Mouse (Mus musculus): Measurements from ENCODE around the gene Bet1l.

Bet1l gene

DNA sequence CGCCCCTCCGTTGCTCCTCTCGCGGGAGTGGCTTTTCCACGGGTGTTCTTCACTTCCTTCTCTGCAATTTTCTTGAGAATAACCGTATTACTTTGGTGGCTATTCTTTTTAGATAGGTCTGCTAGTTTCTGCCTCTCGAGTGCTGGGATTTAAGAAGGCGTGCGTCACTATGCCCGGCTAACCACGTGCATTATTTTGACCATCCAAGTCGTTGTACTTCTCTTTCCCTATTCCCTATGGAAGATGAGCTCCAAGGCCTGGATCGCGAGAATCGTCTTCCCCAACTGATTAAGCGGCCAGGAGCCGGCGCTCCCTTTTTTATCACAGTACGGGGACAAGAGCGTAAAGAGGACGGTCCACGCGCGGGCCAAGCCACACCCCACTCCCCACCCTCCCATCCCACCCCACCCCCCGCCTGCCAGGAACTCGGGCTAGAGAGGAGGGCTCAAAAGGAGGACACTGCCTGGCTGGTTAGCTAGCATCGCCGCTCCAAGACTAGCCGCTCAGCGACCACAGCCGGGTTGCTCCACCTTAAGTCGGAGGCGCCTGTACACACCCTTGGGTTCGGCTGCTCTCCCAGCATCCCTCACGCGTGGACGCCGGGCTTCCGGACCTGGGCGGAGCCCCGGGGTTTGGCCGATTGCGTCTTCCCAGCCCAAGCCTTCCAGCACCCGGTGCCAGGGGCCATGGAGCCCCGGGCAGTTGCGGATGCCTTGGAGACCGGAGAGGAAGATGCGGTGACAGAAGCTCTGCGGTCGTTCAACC, 410 bp downstream of the Bet1l start, which contains the start of gene Ric8a:
Ric8a (plus strand) TSS at position 173 of the 765 bp plus-strand sequence.
- DNase-seq: peak; percentile 95

DNA sequence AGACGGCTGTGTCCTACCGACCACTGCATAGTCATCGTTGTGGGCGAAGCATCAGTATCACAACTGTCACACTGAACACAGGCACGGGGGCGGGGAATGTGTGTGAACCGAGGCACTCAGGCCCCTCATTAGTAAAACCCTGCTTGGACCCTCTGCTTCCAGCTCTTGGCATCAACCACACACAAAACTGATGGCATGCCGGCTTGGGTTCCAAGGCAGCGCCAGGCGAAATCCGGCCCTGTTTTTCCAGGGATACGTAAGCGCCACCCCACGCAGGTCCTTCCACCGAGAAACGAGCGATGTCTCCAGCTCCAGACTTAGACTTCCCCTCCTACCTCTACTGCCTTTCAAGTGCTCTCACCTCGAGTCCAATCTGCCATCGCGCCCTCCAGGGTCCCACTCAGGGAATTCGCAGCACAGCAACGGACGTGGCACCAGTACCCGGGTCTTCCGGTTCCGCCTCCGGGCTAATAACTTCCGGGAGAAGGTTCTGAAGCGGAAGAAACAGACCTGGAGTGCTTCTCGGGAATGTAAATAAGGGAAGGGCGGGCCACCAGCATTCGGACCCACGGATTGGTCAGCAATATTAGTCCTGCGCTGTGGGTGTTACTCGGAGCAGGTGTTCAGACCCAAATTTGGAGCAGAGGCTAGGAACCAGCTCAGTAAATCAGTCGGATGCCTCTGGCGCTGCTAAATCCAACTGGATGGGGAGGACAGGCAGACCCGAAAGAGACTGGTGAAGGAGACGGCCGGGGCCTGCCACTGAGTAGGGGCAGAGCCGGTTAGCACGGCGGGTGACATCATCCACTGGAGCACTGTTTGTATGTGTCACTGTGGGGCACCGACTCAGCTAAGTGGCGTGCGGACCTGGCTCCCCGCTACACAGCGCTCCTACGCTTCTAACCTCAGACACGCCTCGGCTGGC, 1.3 kb downstream of the Bet1l start, which contains the start of gene Gm45785:
Gm45785 (minus strand) TSS at position 472 of the 925 bp plus-strand sequence.
- DNase-seq: peak; percentile 96

DNA sequence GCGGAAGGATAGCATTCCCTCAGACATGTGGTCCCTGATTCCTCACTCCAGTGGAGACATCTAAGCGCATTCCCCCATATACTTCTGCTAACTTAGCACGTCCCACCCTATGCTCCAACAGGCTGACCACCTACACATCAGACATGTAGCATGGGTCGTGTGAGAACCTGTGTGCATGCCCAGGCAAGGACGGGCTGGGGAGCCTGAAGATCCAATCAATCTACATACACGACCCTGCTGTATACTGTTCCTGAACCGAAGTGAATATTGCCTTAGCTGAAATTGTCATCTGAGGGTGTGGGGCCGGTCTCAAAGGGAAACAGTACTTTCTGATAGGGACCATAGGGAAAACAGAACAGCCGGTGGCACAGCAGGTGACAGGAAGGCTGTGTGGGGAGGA, 2.2 kb downstream of the Bet1l start:
- DNase-seq: no peak

DNA sequence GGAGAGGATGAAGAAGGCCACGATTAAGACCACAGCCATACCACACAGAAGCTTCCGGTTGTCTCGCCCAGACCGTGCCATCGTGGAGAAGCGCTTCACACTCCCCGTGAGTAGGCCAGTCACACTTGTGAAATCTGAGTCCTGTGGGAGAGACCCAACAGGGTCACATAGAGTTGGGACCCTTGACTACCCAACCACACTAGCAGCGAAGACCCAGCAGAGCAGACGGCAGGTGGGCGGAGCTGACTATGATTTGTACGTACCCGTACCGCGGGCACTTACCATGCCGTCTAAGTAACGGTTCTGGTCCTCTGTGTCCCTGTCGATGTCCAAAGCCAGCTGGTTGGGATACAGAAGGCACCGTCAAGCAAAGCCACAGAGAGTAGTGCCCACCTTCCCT, 2.9 kb downstream of the Bet1l start:
- DNase-seq: no peak

DNA sequence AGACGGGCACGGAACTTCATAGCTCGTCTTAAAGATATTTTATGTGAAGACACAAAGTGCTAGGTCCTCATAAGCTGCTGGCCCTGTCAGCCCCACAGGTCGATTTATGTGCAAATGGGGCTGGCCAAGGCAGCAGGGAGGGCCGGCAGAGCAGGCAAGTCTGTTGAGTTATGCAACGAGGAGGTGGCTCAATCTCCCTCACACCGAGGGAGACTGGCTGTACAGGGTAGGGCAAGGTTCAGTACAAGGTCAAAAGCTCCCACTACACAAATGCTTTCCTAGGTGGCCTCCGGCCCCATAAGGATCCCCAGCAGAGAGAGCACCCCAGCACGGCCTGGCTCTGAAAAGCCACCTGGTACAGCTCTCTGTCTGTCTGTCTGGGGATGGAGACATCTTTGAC, 4.0 kb downstream of the Bet1l start:
- DNase-seq: no peak

DNA sequence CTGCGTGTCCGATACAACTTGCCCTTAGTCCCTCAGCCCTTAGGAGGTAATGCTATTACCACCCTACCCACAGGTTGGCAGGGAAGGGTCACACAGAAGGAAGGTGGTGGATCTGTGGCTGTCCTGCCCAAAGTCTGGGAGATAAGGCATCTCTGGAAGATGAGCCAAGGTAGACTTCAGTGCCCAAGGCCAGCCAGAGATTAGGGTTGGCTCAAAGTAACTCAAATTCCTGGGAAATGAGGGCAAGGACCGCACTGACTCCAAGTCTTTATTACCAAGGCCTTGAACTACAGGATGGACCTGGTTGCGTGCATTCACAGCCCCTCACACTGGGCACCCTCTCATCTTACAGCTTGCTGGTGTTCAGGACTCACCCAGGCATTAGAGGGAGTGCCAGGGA, 5.5 kb downstream of the Bet1l start:
- no peak for DNase-seq

DNA sequence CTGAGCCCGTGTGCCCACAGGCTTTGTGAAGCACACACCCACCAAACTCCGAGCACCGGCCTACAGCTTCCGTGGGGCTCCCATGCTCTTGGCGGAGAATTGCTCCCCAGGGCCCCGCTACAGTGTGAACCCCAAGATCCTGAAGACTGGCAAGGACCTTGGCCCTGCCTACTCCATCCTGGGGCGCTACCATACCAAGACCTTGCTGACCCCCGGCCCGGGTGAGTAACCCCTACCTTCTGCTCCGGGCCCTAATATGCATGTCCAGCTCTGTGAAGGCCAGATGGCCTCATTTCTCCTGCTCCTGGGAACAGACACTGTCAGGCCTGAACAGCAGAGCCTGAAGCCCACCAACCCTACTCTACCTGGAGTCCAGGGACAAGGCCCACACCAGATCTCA, 8.8 kb downstream of the Bet1l start:
- DNase-seq: no peak

DNA sequence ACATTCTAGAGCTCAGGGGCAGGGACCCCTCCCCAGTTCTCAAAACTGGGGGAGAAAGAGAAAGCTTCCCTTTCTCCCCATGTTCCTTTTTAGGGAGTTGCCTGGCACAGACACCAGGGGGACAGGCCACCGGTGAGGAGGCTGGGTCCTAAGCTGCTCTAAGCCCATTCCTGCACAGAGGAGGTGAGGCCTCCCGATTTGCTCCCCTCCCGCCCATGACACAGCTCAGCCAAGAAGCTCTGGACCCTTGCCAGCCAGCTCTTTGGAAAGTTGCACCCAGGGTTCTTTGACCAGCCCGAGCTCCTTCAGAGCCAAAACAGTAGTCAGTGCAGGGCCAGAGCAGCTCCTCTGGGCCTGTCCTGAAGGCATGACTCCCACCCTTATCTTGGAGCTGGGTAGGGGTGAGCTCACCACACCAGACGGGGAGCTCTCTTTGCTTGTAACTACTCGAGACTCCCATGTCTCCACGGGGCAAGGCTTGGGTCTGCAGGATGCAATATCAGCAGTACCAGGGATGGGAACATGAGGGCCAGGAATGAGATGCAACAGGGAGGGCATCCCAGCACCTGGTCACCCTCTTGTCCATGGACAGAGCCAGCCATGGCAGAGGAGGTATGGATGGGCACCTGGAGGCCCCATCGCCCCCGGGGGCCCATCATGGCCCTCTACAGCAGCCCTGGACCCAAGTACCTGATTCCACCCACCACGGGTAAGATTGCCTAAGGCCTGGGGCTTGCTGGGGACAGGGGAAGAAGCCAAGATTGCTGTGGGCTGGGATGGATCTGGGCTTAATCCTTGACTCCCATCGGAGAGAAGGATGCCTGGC, 9.4 kb downstream of the Bet1l start, which contains the start of gene Odf3:
Odf3 (plus strand) TSS at position 51 of the 826 bp plus-strand sequence.
- DNase-seq: peak; percentile 42

DNA sequence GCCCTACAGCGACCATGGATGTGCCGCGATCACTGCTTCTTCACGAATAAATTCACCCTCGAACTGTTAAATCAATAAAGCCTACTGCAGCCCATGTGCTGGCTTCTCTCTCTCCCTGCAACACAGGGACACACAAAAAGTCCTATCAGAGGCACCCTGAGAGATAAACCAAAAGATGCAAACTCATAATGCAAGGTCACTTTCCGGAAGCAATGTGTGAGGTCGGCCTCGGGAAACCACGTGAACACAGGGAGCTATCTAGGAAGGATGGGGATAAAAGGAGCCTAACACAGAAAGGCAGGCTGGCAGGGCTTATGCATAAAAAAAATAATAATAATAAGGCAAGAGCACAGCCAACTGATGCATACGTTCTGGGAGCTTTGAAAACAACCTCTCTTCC, 10.7 kb downstream of the Bet1l start:
- no peak for DNase-seq

DNA sequence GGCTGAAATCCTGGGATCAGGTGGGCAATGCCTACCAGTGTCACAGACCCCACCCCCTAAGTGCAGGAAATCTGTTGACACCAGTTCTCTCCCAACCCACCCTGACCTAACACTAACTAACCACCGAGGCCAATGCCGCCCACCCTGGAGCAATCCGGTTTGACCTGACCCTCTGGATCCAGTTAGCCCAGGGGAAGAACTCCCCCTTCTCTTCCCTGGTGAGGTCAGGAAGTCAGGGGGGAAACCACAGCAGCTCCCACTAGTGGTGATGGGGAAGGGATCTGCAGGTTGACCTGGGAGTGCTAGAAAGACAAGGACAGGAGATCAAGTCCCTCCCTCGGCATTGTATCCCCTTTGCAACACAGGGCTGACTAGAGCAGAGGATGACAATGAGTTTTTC, 11.7 kb downstream of the Bet1l start:
- DNase-seq: no peak

DNA sequence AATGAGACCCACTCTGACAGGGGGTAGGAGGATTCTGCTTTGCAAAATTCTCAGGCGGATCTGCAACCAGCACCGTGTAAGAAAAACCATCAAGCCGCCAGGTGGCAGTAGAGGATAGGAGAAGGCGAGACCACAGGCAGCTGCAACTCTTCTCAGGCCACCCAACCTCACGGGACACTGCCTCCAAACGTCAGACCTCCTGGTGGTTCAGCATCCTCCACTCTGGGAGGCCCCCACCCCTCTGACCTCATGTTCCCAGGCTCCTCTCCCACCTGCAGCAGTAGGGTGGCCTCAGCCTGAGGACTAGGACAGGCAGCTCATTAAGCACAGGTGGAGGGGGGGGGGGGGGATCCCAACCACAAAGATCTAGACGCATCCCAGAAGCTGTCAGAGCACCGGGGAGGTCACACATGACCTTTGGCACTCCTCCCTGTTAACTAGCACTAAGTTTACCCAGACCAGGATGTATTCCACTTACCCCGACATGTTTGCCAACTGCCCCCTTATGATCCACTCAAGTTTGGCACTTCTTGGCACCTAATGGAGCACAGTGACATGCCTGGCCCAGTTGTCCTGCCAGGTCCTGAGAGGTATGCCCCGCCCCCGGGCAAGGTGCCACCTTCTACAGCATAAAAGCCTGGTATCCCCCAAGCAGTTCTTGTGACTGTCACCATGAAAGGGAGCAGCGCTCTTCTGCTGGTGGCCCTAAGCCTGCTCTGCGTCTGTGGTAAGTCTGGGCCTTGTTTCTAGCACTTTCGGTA, 12.3 kb downstream of the Bet1l start, which contains the start of gene Scgb1c1:
Scgb1c1 (plus strand) TSS at position 643 of the 761 bp plus-strand sequence.
- DNase-seq: peak; percentile 95

DNA sequence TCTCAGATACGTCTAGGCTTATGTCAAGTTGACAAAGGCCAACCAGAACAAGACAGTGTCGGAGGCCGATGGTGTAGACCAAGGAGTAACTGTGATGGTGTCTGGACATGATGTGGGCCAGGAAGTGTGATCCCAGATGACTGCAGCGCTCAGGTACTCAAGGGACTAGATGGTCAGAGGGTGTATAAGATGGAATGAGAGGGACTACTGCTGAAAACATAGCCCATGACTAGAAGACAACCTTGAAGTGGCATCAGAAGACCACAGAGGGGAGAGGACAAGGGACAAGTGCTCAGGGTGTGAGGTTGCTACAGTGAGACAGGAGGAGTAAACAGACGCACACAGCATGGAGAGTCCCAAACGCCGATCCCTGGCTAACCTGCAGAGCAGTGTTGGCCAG, 13.6 kb downstream of the Bet1l start:
- DNase-seq: no peak

DNA sequence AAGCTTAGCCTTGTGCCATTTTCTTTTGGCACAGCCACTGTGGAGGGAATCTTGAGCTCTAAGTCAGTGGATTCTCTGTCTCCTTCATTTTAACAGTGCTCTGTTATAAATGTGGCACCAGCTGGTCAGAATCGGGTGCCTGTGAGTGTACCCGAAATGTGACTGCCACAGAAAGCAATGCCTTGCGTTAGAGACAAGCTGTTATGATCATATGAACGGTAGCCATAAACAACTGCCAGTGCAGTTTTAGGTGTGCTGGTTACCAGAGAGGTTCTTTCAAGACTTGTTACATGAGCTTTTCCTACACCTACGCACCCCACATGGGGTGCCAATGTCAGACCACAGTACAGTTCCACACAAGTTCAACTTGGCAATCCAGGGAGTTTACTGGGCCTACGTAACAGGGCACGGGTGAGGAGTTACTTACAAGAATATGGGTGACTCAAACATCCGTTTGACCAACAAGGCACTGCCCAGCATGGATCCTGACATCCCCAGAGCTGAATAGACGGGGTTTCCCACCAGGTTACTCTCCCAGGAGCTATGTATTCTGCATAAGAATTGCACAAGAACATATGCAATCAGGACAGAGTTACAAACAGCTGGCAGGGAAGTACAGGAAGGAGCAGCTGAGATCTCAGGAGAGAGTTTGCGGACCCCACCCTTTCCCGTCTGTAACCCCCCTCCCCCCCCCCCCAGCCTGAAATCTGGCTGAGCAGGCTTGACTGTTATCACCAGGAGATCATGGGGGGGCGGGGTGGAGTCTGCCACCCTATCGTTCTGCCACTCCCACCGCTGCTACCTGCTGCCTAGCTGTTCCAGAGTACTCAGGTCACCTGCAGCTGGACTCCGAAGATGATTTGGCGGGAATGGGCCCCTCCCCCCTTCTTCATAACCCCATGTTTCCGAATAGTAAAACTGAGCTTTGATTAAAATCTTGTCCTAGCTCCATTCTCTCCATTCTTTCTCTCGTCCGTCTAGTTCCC, 16.3 kb downstream of the Bet1l start:
- DNase-seq: peak; percentile 41

DNA sequence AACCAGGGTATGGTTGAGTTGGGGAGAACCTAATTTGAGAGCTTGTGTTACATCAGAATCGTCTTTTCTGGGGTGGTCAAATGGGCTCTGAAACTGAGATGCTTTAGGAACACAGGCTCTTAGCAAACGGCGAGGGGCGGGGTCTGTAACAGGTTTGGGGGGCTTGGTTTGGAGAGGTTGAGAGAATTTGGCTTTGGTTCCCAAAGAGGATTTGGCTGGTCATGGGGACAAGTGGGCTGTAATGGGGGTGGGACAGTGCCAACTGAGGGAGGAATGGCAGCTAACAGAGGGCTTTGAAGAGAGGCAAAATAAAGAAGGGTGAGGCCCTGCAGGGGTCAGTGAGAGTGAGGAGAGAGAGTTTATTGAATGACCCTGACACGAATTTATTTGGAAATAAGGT, 17.8 kb downstream of the Bet1l start:
- no peak for DNase-seq

DNA sequence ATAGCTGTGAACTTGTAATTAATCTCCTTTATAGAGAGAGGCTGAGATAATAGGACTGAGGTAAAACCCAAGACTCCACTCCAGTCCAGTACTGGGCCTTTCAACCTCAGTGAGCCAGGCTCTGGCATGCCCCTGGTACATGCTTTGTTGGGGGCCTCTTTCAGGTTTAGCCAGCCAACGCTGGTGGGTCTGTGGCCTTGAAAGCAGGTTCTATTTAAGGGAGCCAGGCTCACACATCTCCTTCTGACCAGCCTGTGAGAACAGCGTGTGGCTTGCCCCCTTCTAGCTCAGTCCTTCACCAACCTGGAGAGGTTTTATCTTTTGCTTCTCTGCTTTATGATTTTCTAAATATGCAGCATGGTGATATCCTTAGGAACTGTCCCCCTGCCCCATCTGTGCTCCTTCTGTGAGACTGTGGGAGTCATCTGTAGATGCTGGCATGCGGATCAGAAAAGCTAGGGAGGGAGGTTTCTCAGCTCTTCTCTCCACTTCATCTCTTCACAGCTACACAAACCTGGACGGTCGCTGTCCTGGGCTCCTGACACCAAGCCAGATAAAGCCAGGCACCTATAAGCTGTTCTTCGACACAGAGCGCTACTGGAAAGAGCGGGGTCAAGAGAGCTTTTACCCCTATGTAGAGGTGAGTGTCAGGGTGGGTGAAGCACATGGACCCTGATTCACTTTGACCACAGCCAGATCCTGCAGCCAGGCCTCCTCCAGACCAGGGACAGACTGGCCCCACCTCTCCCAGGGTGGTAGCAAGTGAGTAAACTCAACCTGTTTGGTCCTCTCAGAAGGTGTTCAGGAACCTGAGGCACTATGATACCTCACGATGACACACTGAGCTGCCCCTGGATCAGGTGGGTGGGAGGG, 20.9 kb downstream of the Bet1l start:
- DNase-seq: no peak

DNA sequence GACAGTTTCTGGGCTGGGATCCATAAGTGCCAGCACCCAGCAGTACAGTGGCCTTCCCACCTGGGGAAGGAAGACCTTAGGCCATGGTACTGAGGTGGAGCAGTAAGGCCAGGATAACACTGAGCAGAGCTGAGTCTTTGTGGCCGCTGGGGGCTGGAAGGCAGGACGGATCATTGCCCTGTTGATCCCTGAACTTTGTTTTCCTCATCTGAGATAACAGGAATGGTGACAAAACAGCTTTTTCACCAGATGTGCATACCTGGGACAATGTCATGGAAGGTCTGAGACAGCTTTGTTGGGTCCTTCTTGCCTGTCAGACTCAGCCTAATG, 21.7 kb downstream of the Bet1l start:
- no peak for DNase-seq

DNA sequence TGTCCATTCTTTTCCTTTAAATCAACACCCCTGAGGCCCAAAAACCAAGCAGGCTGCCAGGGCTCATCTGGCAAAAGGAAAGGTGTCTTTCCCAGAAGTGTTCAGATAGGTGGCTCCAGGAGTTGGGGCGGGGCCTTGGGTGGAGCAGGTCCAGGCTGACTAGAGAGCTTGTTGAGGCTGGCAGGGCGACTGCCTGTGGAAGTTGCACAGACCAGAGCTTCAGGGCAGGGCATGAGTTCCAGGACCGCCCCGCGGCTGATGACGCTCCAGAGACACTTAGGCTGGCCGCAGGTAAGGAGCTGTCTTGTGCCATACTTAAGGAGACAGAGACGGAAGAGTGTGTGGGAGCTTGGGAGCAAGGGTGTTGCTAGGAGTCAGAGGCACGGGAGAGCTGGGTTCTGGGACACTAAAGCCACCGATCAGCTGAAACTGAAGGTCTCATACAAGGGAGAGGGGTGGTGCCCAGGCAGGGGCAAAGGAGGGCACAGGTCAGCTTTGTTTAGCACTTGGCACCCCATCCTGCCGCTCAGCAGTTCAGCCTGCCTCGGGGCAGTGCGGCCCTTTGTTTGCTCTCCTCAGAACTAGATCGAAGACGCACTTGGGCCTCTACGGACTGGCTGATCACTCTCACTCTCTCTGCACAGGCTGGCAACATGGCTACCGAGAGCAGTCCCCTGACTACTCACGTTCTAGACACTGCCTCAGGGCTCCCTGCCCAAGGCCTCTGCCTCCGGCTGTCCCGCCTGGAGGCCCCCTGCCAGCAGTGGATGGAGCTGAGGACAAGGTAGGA, 22.2 kb downstream of the Bet1l start, which contains the start of gene Urah:
Urah (plus strand) TSS at position 51 of the 790 bp plus-strand sequence.
- peak; percentile 81 for DNase-seq

DNA sequence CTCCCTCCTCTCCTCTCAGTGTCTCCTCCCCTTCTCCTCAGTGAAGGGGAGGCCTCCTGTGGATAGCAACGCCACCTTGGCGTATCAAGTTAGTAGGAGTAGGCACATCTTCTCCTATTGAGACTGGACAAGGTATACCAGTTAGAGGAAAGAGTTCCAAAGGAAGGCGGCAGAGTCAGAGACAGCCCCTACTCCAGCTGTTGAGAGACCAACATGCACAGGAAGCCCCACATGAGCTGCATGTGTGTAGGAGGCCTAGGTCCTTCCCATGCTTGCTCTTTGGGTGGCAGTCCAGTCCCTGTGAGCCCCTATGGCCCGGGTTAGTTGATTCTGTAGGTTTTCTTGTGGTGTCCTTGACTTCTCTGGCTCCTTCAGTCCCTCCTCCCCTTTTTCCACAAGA, 24.0 kb downstream of the Bet1l start:
- no peak for DNase-seq

DNA sequence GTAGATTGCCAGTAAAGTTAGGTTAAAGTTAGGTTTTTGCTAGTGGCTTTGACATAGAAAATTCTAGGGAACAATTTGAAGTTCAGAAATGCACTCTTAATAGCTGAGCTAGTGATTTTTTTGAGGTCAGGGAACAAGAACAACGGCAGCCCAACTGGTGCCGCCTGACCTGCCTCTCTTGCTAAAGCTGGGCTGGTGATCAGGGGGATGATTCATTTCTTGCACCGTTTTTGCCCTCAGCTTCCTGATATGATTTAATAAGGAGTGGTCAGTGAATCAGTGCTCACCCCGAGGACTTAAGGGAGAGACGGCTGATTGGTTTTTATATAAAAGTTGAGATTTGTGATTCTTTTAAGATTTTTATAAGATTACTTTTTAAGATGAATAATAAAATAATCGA, 25.9 kb downstream of the Bet1l start:
- no peak for DNase-seq
